Mouse (Mus musculus) spleen, adult 2 months (tissue): ENCODE data around the gene Megf8. TPM values are rescaled to one million over a fixed set of nuclear protein-coding genes. Genes with fewer than 3 reads are reported as not detected.
"Not testable (repeated sequence)": the region's sequence is repeated elsewhere in the genome, so short reads cannot be mapped to it uniquely, and the experiment has no call there.

Experiments
- DNase-seq, 2 experiments: peaks; one replicate each; pipeline versions ENCODE4 v3.0.0 to v3.0.0-alpha.2; 2012 to 2021; ENCODE audit warnings: low spot score in 2 of 2, low read depth in 1 of 2
- H3K27ac ChIP-seq: fragments of 200-500 bp; 2 replicates; pipeline ENCODE4 v1.5.1; 2012; ENCODE audit warnings: low read length, inconsistent platforms; ENCODE audit not compliant: insufficient read depth
- H3K27me3 ChIP-seq: fragments of 200-500 bp; 2 replicates; pipeline ENCODE4 v1.6.1; 2012; ENCODE audit warnings: mild to moderate bottlenecking, moderate library complexity, low read length, inconsistent platforms; ENCODE audit not compliant: control insufficient read depth, insufficient read depth
- H3K36me3 ChIP-seq: fragments of 200-500 bp; 2 replicates; pipeline ENCODE4 v1.6.1; 2012; ENCODE audit warnings: mild to moderate bottlenecking, low read length, inconsistent platforms; ENCODE audit not compliant: control insufficient read depth, insufficient read depth
- H3K4me1 ChIP-seq: fragments of 200-500 bp; 2 replicates; pipeline ENCODE4 v1.6.1; 2011; ENCODE audit warnings: inconsistent platforms; ENCODE audit not compliant: control insufficient read depth, insufficient read depth, insufficient read length
- H3K4me3 ChIP-seq: fragments of 200-500 bp; 2 replicates; pipeline ENCODE4 v1.5.1; 2011; ENCODE audit warnings: mild to moderate bottlenecking, inconsistent platforms; ENCODE audit not compliant: insufficient read depth, insufficient read length; ENCODE audit errors: extremely low read depth
- CTCF ChIP-seq: fragments of 200-500 bp; IDR thresholded peaks from 2 replicates; pipeline ENCODE4 v1.5.1; 2011; ENCODE audit warnings: mild to moderate bottlenecking, inconsistent platforms; ENCODE audit not compliant: insufficient read depth, insufficient read length, insufficient replicate concordance; ENCODE audit errors: extremely low read depth
- POLR2A ChIP-seq: fragments of 200-500 bp; IDR thresholded peaks from 2 replicates; pipeline ENCODE4 v1.6.1; 2011; ENCODE audit warnings: low read depth, low read length, inconsistent platforms
- WGBS: fragments of 180-500 bp; shearing (Covaris S2); methylation state at CpG from one replicate; pipeline ENCODE4 v1.1.7; 2018; 5-methylcytosine and 5-hydroxymethylcytosine counted together
- polyA plus RNA-seq: library from polyadenylated mRNA; depleted of rRNA; stranded (reverse); fragments of >200 nt; gene quantifications from 2 replicates; pipeline ENCODE4 v1.2.3, GENCODE M21; 2012

Megf8 gene
- polyA plus RNA-seq, 1 experiment = 11.0 TPM

DNA sequence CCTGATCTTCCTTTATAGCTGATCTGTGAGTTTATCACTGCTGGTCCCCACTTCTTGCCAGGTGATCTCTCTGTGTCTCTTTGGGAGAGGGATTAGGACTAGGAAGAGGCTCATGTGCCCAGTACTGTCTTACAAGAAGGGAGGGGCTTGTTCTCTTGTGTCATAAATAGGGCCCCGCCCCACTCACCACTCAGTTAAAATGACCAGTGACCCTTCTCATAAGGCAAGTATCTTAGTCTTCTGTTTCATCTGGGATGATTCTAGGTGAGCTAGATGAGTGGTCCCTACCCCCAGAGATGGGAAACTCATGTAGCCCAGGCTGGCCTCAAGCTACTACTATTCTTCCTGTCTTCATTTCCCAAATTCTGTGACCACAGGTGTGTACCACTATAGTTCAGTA lies 81.6 kb downstream of the Megf8 start, which contains the start of gene Lipe:
Gene Lipe (minus strand): TSS at position 101 of the 400 bp plus-strand sequence.
- H3K27me3 ChIP-seq = no peaks in the 10 kb centered on the region
- no peak within 1 kb of the TSS for H3K4me3 ChIP-seq
- H3K27ac ChIP-seq = no peak within 1 kb of the TSS
- peaks cover 10% of the 10 kb centered on the region; the same call in 1 of the 2 replicates for H3K4me1 ChIP-seq
- TF ChIP-seq CTCF = no peak
- no peak for TF ChIP-seq POLR2A
- no peak for DNase-seq
- 100% methylated on average over 1 of the region's 1 CpGs for WGBS
- no peaks in the 10 kb centered on the region for H3K36me3 ChIP-seq

DNA sequence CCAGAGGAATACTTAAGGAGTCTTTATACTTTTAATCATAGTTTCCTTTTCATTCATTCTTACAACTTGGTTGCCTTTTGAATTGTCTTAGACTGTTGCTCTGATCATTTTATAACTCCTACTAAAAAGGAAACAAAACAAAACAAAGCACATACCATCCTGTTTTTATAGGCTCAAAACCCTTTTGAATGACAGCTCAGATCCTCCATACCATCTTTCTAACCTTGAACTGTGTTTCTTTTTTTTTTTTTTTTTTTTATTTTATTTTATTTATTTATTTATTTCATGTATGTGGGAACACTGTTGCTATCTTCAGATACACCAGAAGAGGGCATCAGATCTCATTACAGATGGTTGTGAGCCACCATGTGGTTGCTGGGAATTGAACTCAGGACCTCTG lies 82.1 kb downstream of the Megf8 start:
- DNase-seq, H3K36me3 ChIP-seq, H3K27me3 ChIP-seq, H3K27ac ChIP-seq, H3K4me3 ChIP-seq, H3K4me1 ChIP-seq: not testable (repeated sequence)

DNA sequence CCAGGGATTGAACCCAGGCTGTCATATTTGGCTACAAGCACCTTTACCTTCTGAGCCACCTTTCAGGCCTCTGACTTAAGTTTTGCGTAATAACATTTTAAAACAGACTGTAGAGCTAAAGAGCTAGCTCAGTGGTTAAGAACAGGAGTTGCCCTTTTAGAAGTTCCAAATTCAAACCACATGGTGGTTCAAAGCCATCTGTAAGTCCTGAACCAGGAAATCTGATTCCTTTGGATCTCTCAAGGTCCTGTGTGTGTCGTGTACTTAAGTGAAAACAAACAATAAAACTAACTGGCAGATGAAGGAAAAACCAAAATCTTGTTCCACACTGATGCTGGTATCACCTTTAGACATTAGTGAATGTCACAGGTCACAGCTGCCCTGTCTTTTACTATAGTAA lies 84.6 kb downstream of the Megf8 start:
- DNase-seq = no peak
- Histone ChIP-seq H3K4me1 (no peaks in the 10 kb centered on the region), H3K4me3 (no peak overlapping the region), H3K36me3 (no peaks in the 10 kb centered on the region), H3K27me3 (no peaks in the 10 kb centered on the region), H3K27ac (no peak overlapping the region)
- TF ChIP-seq POLR2A = no peak
- TF ChIP-seq CTCF = no peak
- WGBS = 93% methylated on average over 2 of the region's 2 CpGs

DNA sequence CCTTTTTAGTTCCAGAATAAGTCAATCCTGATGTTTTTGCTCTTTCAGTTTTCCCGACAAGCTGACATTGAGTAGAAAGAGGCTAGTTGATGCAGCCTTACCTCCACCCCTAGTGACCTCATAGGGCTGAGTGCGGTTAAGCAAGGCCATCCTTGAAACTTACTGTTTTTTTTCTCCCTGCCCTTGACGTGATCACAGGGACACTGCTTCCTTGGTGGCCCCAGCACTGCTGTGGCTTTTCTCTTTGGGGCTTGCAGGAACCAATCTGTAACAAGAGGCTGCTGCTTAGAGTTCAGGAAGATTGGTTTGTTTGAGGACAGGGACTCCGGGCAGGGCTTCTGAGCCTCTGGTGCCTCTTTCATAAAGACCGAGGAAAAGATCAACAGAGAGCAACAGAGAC lies 85.0 kb downstream of the Megf8 start:
- WGBS = 81% methylated on average over 5 of the region's 5 CpGs
- TF ChIP-seq CTCF (no peak), POLR2A (no peak)

DNA sequence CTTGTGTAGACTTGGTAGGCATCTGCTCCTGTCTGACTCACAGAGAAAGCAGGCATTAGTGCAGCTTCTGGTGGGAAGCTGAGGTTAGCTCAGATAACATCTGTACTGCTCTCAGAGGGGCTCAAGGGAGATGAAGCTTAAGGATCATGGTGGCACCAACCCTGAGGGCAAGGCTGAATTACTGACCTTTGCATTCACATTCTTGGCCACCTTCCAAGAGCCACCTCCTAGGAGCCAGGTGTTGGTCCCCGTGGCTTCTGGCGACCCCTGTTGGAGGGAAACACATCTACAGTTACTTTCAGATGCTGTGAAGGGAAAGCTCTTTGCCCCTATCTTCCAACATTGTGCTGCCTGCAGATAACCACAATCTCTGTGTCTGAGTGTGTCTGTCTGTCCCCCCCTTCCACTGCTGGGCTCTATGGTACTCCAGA lies 85.7 kb downstream of the Megf8 start:
- Histone ChIP-seq H3K27ac (no peak overlapping the region), H3K36me3 (no peaks in the 10 kb centered on the region), H3K4me3 (no peak overlapping the region), H3K4me1 (no peaks in the 10 kb centered on the region), H3K27me3 (no peaks in the 10 kb centered on the region)
- WGBS = 0% methylated on average over 2 of the region's 2 CpGs
- DNase-seq = peak; percentile 25 to 30
- TF ChIP-seq CTCF = peak; percentile 55; the same call in 1 of the 2 replicates
- TF ChIP-seq POLR2A = no peak

More for the DNA sequence above, 85.0 kb downstream of the Megf8 start:
- Histone ChIP-seq H3K4me3 (no peak overlapping the region), H3K36me3 (no peaks in the 10 kb centered on the region), H3K27ac (no peak overlapping the region), H3K27me3 (no peaks in the 10 kb centered on the region), H3K4me1 (no peaks in the 10 kb centered on the region)
- DNase-seq = no peak

DNA sequence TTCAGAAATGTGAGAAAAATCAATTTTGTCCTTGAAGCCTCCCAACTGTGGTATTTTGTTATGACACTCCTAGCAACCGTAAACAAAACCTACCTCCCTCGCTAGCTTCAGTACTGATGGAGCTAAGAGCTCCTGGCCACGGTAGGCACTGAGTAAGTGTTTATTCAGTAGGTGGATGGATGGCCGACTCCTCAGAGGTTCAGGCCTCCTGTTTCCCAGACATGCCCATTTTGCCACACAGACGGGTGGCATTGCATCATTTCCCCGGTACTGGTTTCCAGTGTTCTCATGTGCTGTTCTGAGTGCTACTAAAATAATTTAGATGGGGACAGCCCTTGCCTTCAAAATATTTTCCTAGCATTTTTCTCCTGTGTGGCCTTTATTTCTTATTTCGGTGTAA lies 89.5 kb downstream of the Megf8 start:
- TF ChIP-seq CTCF (no peak), POLR2A (no peak)
- Histone ChIP-seq H3K36me3 (no peaks in the 10 kb centered on the region), H3K4me3 (no peak overlapping the region), H3K27me3 (no peaks in the 10 kb centered on the region), H3K4me1 (no peaks in the 10 kb centered on the region), H3K27ac (no peak overlapping the region)
- 84% methylated on average over 7 of the region's 7 CpGs for WGBS
- DNase-seq = no peak

DNA sequence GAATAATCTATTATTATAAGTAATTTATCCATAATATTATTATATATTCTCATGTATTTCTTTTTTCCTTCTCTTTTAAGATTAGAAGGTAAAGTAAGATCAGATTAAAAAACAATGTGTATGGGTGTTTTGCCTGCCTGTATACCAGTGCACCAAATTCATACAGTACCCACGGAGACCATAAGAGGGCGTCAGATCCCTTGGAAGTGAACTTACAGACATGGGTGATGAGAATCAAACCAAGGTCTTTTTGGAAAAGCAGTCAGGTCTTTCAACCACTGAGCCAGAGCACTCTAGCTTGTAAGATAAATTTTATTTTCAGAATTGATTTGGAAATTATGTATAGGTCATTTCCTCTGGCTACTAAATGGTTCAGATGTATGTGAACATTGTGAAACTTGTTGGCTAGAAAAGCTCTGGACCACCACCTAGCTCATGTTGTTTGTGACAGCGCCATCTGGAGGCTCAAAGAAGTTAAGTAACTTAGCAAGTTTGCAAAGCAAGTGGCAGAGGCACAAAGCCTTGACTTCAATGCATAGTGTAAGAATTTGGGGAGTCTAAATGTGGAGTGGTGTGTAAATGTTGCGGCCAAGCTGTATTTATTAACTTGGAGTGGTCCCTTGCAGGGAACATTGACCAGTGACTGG lies 92.3 kb downstream of the Megf8 start:
- WGBS = 78% methylated on average over 4 of the region's 4 CpGs
- no peak for DNase-seq
- no peaks in the 10 kb centered on the region for H3K27me3 ChIP-seq
- TF ChIP-seq CTCF = 0 out of 2 replicates have a peak, but pooled peaks have one; percentile 3
- TF ChIP-seq POLR2A = no peak
- no peak overlapping the region for H3K27ac ChIP-seq
- H3K4me3 ChIP-seq = no peak overlapping the region
- H3K36me3 ChIP-seq = no peaks in the 10 kb centered on the region
- H3K4me1 ChIP-seq = no peaks in the 10 kb centered on the region
